Mouse (Mus musculus) lung, postnatal 0 days (tissue): ENCODE results near the gene Zfp57. TPM values are rescaled to one million over a fixed set of nuclear protein-coding genes. Genes with fewer than 3 reads are reported as not detected.

ENCODE experiments used
- ATAC-seq: fragments of 200-750 bp; cut with Nextera tagmentation; 2 replicates; pipeline ENCODE4 v1.8.0; 2017; ENCODE audit warnings: moderate library complexity
- DNase-seq: peaks from one replicate; pipeline ENCODE4 v3.0.0-alpha.2; 2016; ENCODE audit warnings: low spot score
- H3K27ac ChIP-seq: fragments of 300-500 bp; sonication (generic); 2 replicates; pipeline ENCODE4 v1.5.1; 2014; ENCODE audit warnings: antibody characterized with exemption, mild to moderate bottlenecking, low read length, mixed read lengths
- H3K27me3 ChIP-seq: fragments of 300-500 bp; sonication (generic); replicated peaks from 2 replicates; pipeline ENCODE4 v1.6.1; 2014; ENCODE audit warnings: low read length, mixed read lengths; ENCODE audit not compliant: insufficient read depth
- H3K36me3 ChIP-seq: fragments of 300-500 bp; sonication (generic); 2 replicates; pipeline ENCODE4 v1.6.1; 2014; ENCODE audit warnings: low read length, mixed read lengths; ENCODE audit not compliant: insufficient read depth
- H3K4me1 ChIP-seq: fragments of 300-500 bp; sonication (generic); 2 replicates; pipeline ENCODE4 v1.6.1; 2014; ENCODE audit warnings: antibody characterized with exemption, low read depth, low read length, mixed read lengths; ENCODE audit not compliant: insufficient read depth
- H3K4me2 ChIP-seq: fragments of 300-500 bp; sonication (generic); replicated peaks from 2 replicates; pipeline ENCODE4 v1.6.1; 2014; ENCODE audit warnings: low read depth, mild to moderate bottlenecking, low read length, moderate library complexity, mixed read lengths
- H3K4me3 ChIP-seq: fragments of 300-500 bp; sonication (generic); 2 replicates; pipeline ENCODE4 v1.5.1; 2014; ENCODE audit warnings: low read depth, low read length
- H3K9ac ChIP-seq: fragments of 300-500 bp; sonication (generic); replicated peaks from 2 replicates; pipeline ENCODE4 v1.6.1; 2014; ENCODE audit warnings: low read depth, mild to moderate bottlenecking
- H3K9me3 ChIP-seq: fragments of 300-500 bp; sonication (generic); 2 replicates; pipeline ENCODE4 v1.6.1; 2016; ENCODE audit warnings: low read length, mixed read lengths
- CTCF ChIP-seq: IDR thresholded peaks from 2 replicates; pipeline ENCODE4 v1.5.1; 2016; ENCODE audit warnings: antibody characterized with exemption, mild to moderate bottlenecking
- EP300 ChIP-seq: IDR thresholded peaks from 2 replicates; pipeline ENCODE4 v1.6.1; 2016; ENCODE audit warnings: antibody characterized with exemption, mild to moderate bottlenecking, control low read depth
- WGBS: fragments of 180-500 bp; shearing (Covaris S2); extraction: QIAGEN DNeasy Blood & Tissue Kit; methylation state at CpG from one replicate; pipeline ENCODE4 v1.1.7; 2014; 5-methylcytosine and 5-hydroxymethylcytosine counted together
- polyA plus RNA-seq: library from polyadenylated mRNA; unstranded; fragments of >200 nt; fragmentation: Nextera tagmentation; extraction: Ambion mirVana; gene quantifications from 2 replicates; pipeline ENCODE4 v1.2.1, GENCODE M21; 2015

Gene Zfp57
- polyA plus RNA-seq, 1 experiment from 2014 or later, result 35.6 TPM

- H3K4me3 ChIP-seq, result no peak overlapping the region
- no peak overlapping the region for H3K9ac ChIP-seq
- H3K9me3 ChIP-seq, result no peaks in the 10 kb centered on the region
- H3K27me3 ChIP-seq, result no peaks in the 10 kb centered on the region
- no peak for DNase-seq
- 70% methylated on average over 1 of the region's 1 CpGs for WGBS
- ATAC-seq, result no peak
- H3K4me2 ChIP-seq, result no peak overlapping the region
- no peaks in the 10 kb centered on the region for H3K36me3 ChIP-seq
- no peak overlapping the region for H3K27ac ChIP-seq
- no peaks in the 10 kb centered on the region for H3K4me1 ChIP-seq
- no peak for TF ChIP-seq EP300
- TF ChIP-seq CTCF, result no peak
Measured at GRCm38 (mm10) chr17:36966875-36967274, 34.1 kb upstream of the Zfp57 start.

GRCm38 (mm10) chr17:36970316-36970890 is 30.6 kb upstream of the Zfp57 start:
- no peak overlapping the region for H3K9ac ChIP-seq
- H3K4me1 ChIP-seq, result no peaks in the 10 kb centered on the region
- no peaks in the 10 kb centered on the region for H3K9me3 ChIP-seq
- DNase-seq (no peak), ATAC-seq (no peak; the same call in 1 of the 2 replicates)
- TF ChIP-seq CTCF (no peak), EP300 (no peak)
- 63% methylated on average over 14 of the region's 14 CpGs for WGBS
- H3K4me3 ChIP-seq, result no peak overlapping the region
- no peaks in the 10 kb centered on the region for H3K27me3 ChIP-seq
- H3K27ac ChIP-seq, result no peak overlapping the region
- H3K4me2 ChIP-seq, result no peak overlapping the region
- no peaks in the 10 kb centered on the region for H3K36me3 ChIP-seq

- no peaks in the 10 kb centered on the region for H3K27me3 ChIP-seq
- DNase-seq, result no peak
- no peak overlapping the region for H3K4me3 ChIP-seq
- no peak overlapping the region for H3K9ac ChIP-seq
- no peaks in the 10 kb centered on the region for H3K4me1 ChIP-seq
- no peaks in the 10 kb centered on the region for H3K9me3 ChIP-seq
- no peak overlapping the region for H3K27ac ChIP-seq
- no peak overlapping the region for H3K4me2 ChIP-seq
- no peak for ATAC-seq
- H3K36me3 ChIP-seq, result no peaks in the 10 kb centered on the region
- TF ChIP-seq CTCF (no peak), EP300 (no peak)
- 82% methylated on average over 6 of the region's 6 CpGs for WGBS
Measured at GRCm38 (mm10) chr17:36971172-36971850, 29.7 kb upstream of the Zfp57 start.

GRCm38 (mm10) chr17:36972791-36973190 is 28.2 kb upstream of the Zfp57 start:
- Histone ChIP-seq H3K4me1 (no peaks in the 10 kb centered on the region), H3K9ac (no peak overlapping the region), H3K36me3 (no peaks in the 10 kb centered on the region), H3K9me3 (no peaks in the 10 kb centered on the region), H3K27ac (no peak overlapping the region), H3K4me3 (no peak overlapping the region), H3K4me2 (no peak overlapping the region), H3K27me3 (no peaks in the 10 kb centered on the region)
- no peak for TF ChIP-seq EP300
- TF ChIP-seq CTCF, result no peak
- ATAC-seq (0 out of 2 replicates have a peak, but pooled peaks have one; percentile 23), DNase-seq (no peak)
- WGBS, result 63% methylated on average over 3 of the region's 3 CpGs

GRCm38 (mm10) chr17:36973271-36973787 is 27.6 kb upstream of the Zfp57 start:
- Histone ChIP-seq H3K4me2 (no peak overlapping the region), H3K9me3 (no peaks in the 10 kb centered on the region), H3K4me3 (no peak overlapping the region), H3K9ac (no peak overlapping the region), H3K4me1 (no peaks in the 10 kb centered on the region), H3K27me3 (no peaks in the 10 kb centered on the region), H3K27ac (no peak overlapping the region), H3K36me3 (no peaks in the 10 kb centered on the region)
- TF ChIP-seq EP300 (no peak), CTCF (no peak)
- 60% methylated on average over 8 of the region's 8 CpGs for WGBS
- ATAC-seq (no peak), DNase-seq (no peak)

GRCm38 (mm10) chr17:36981221-36981813 is 19.6 kb upstream of the Zfp57 start, which contains the start of gene 2410137M14Rik:
2410137M14Rik (minus strand) TSS chr17:36981237.
- no peaks in the 10 kb centered on the region for H3K27me3 ChIP-seq
- H3K36me3 ChIP-seq, result no peaks in the 10 kb centered on the region
- no peak for TF ChIP-seq CTCF
- no peak for TF ChIP-seq EP300
- H3K27ac ChIP-seq, result no peak within 1 kb of the TSS
- H3K9ac ChIP-seq, result no peak within 1 kb of the TSS
- H3K4me3 ChIP-seq, result no peak within 1 kb of the TSS
- 10% methylated on average over 18 of the region's 18 CpGs for WGBS
- DNase-seq (peak; percentile 32), ATAC-seq (peak; percentile 55)
- H3K4me2 ChIP-seq, result peak within 1 kb of the TSS; percentile 46
- H3K4me1 ChIP-seq, result no peaks in the 10 kb centered on the region
- no peaks in the 10 kb centered on the region for H3K9me3 ChIP-seq
